Mouse (Mus musculus) kidney, adult 2 months (tissue): ENCODE measurements at regions not wholly inside any gene's neighbourhood (a gene's known extent, or its start where the extent isn't known, plus 50 kb on each side); places are given as distances from the start of the nearest gene placed in this dataset.

ENCODE experiments used
- DNase-seq: peaks from one replicate; pipeline ENCODE4 v3.0.0; 2021
- H3K27ac ChIP-seq: fragments of 200-500 bp; 2 replicates; pipeline ENCODE4 v1.5.1; 2012; ENCODE audit warnings: low read depth, low read length, control low read depth, inconsistent platforms; ENCODE audit not compliant: insufficient read depth
- H3K27me3 ChIP-seq: fragments of 200-500 bp; replicated peaks from 2 replicates; pipeline ENCODE4 v1.6.1; 2012; ENCODE audit warnings: mild to moderate bottlenecking, moderate library complexity, low read length, inconsistent platforms; ENCODE audit not compliant: control insufficient read depth, insufficient read depth
- H3K36me3 ChIP-seq: fragments of 200-500 bp; 2 replicates; pipeline ENCODE4 v1.6.1; 2012; ENCODE audit warnings: mild to moderate bottlenecking, moderate library complexity, low read length, inconsistent platforms; ENCODE audit not compliant: control insufficient read depth, insufficient read depth
- H3K4me1 ChIP-seq: fragments of 200-500 bp; 2 replicates; pipeline ENCODE4 v1.6.1; 2011; ENCODE audit warnings: low read length; ENCODE audit not compliant: control insufficient read depth, insufficient read depth
- H3K4me3 ChIP-seq: fragments of 200-500 bp; 2 replicates; pipeline ENCODE4 v1.5.1; 2011; ENCODE audit warnings: mild to moderate bottlenecking, low read depth, low read length, control low read depth; ENCODE audit not compliant: insufficient read depth
- CTCF ChIP-seq: fragments of 200-500 bp; conservative IDR thresholded peaks from 2 replicates; pipeline ENCODE4 v1.5.1; 2011; ENCODE audit warnings: low read depth, mild to moderate bottlenecking, control low read depth, low read length, moderate library complexity, mixed read lengths; ENCODE audit not compliant: insufficient read depth, insufficient read length
- POLR2A ChIP-seq: fragments of 200-500 bp; IDR thresholded peaks from one replicate; pipeline ENCODE4 v1.6.1; 2011; ENCODE audit warnings: low read depth, low read length, control low read depth
- WGBS: fragments of 180-500 bp; shearing (Covaris S2); methylation state at CpG from one replicate; pipeline ENCODE4 v1.1.7; 2018; 5-methylcytosine and 5-hydroxymethylcytosine counted together

GRCm38 (mm10) chr2:137784091-137784490, 472.3 kb upstream of the Btbd3 start:
- TF ChIP-seq POLR2A (no peak), CTCF (no peak)
- 80% methylated on average over 6 of the region's 6 CpGs for WGBS
- no peak for DNase-seq
- Histone ChIP-seq H3K4me1 (no peaks in the 10 kb centered on the region), H3K4me3 (no peak overlapping the region), H3K27me3 (no peaks in the 10 kb centered on the region; the same call in 1 of the 2 replicates), H3K27ac (no peak overlapping the region), H3K36me3 (no peaks in the 10 kb centered on the region)

- Histone ChIP-seq H3K4me3 (no peak overlapping the region), H3K27me3 (no peaks in the 10 kb centered on the region), H3K27ac (no peak overlapping the region), H3K36me3 (no peaks in the 10 kb centered on the region), H3K4me1 (no peaks in the 10 kb centered on the region)
- TF ChIP-seq POLR2A (no peak), CTCF (no peak)
- 92% methylated on average over 3 of the region's 3 CpGs for WGBS
- DNase-seq: no peak
These were observed 478.9 kb upstream of the Btbd3 start for GRCm38 (mm10) chr2:137777430-137777829.

GRCm38 (mm10) chr2:137764785-137765184, 491.6 kb upstream of the Btbd3 start:
- Histone ChIP-seq H3K27me3 (no peaks in the 10 kb centered on the region), H3K4me1 (no peaks in the 10 kb centered on the region), H3K4me3 (no peak overlapping the region), H3K27ac (no peak overlapping the region), H3K36me3 (no peaks in the 10 kb centered on the region)
- TF ChIP-seq CTCF (no peak), POLR2A (no peak)
- no peak for DNase-seq

GRCm38 (mm10) chr2:137759455-137759854, 496.9 kb upstream of the Btbd3 start:
- no peak for DNase-seq
- 78% methylated on average over 2 of the region's 2 CpGs for WGBS
- Histone ChIP-seq H3K4me3 (no peak overlapping the region), H3K27ac (no peak overlapping the region), H3K4me1 (no peaks in the 10 kb centered on the region), H3K36me3 (no peaks in the 10 kb centered on the region), H3K27me3 (no peaks in the 10 kb centered on the region; the same call in 1 of the 2 replicates)
- TF ChIP-seq CTCF (no peak), POLR2A (no peak)

GRCm38 (mm10) chr2:137758389-137758788, 498.0 kb upstream of the Btbd3 start:
- no peak overlapping the region for H3K4me3 ChIP-seq
- no peak for TF ChIP-seq CTCF
- TF ChIP-seq POLR2A: no peak
- no peaks in the 10 kb centered on the region; the same call in 1 of the 2 replicates for H3K27me3 ChIP-seq
- no peaks in the 10 kb centered on the region for H3K36me3 ChIP-seq
- no peak for DNase-seq
- WGBS: 57% methylated on average over 4 of the region's 4 CpGs
- no peak overlapping the region for H3K27ac ChIP-seq
- no peaks in the 10 kb centered on the region for H3K4me1 ChIP-seq

GRCm38 (mm10) chr2:137757231-137758212, 498.8 kb upstream of the Btbd3 start:
- H3K36me3 ChIP-seq: no peaks in the 10 kb centered on the region
- no peaks in the 10 kb centered on the region; the same call in 1 of the 2 replicates for H3K27me3 ChIP-seq
- H3K27ac ChIP-seq: no peak overlapping the region
- TF ChIP-seq CTCF (no peak), POLR2A (no peak)
- DNase-seq: no peak
- no peaks in the 10 kb centered on the region for H3K4me1 ChIP-seq
- 65% methylated on average over 13 of the region's 13 CpGs for WGBS
- H3K4me3 ChIP-seq: no peak overlapping the region

- no peaks in the 10 kb centered on the region; the same call in 1 of the 2 replicates for H3K27me3 ChIP-seq
- 10% methylated on average over 3 of the region's 3 CpGs for WGBS
- DNase-seq: no peak
- no peak overlapping the region for H3K27ac ChIP-seq
- no peak for TF ChIP-seq POLR2A
- TF ChIP-seq CTCF: no peak
- no peak overlapping the region for H3K4me3 ChIP-seq
- H3K4me1 ChIP-seq: no peaks in the 10 kb centered on the region
- H3K36me3 ChIP-seq: no peaks in the 10 kb centered on the region
These were observed 500.1 kb upstream of the Btbd3 start for GRCm38 (mm10) chr2:137756220-137756619.
